Mouse (Mus musculus) left cerebral cortex, postnatal 14 days (tissue): ENCODE measurements around the gene Gm37240. TPM values are rescaled to one million over a fixed set of nuclear protein-coding genes. Genes with fewer than 3 reads are reported as not detected.

Experiments used
- DNase-seq, 2 experiments: peaks; one replicate each; pipeline ENCODE4 v3.0.0; 2021 to 2022; ENCODE audit warnings: low spot score in 2 of 2, mixed read lengths in 1 of 2
- intact Hi-C: fragments of 180-260 bp; cut with DNase I; formaldehyde crosslinking; loops from one replicate; pipeline ENCODE4 v1.15.1; 2025
- total RNA-seq, 2 experiments: library from RNA; stranded (reverse); gene quantifications; 2 replicates each; pipeline ENCODE4 v1.2.3; 2021

Gm37240 gene
- total RNA-seq, 2 experiments from 2014 or later, result 1.9 to 3.2 TPM

DNA sequence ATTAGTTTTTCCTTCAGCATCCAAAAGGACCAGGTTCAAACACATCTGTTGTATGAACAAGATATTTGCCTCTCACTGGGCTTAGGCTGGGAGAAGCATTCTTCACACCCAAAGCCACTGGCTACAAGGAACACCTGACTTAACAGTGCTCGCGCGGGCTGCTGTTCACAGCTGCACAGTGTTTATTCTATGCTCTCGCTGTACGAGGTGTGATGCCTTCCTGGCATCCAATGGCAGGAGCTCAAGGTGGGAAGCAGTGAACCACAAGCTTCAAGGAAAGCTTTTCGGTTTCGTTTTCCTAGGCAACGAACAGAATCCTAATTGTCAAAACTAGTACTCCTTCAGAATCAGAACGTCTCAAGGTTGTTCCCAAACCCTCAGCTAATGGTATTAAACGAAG is 110.6 kb downstream of the Gm37240 start:
- DNase-seq, result no peak
- intact Hi-C loops, result no loop called here

DNA sequence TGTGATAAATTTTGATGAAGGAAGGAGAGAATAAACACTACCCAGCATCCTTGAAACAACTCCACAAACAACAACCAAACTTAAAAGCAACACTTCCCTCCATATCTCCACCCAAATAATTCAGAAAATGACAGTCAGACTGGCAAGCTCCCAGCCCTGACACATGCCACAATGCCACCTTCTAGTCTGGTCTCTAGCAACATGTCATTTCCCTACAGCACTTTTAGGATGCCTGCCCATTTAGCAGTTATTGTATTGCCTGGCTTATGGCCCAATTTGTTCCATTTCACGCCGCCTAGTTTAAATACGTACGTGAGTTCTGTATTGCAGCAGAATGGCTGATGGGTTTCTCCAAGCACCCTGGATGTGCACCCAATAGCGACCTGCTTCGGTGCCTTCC is 111.2 kb downstream of the Gm37240 start:
- no peak for DNase-seq
- intact Hi-C loops, result no loop called here

GRCm38 (mm10) chr3:85773886-85774285 is 113.4 kb downstream of the Gm37240 start:
- intact Hi-C loops, result no loop called here
- DNase-seq, result peak in 1 of 2 experiments; percentile 32

DNA sequence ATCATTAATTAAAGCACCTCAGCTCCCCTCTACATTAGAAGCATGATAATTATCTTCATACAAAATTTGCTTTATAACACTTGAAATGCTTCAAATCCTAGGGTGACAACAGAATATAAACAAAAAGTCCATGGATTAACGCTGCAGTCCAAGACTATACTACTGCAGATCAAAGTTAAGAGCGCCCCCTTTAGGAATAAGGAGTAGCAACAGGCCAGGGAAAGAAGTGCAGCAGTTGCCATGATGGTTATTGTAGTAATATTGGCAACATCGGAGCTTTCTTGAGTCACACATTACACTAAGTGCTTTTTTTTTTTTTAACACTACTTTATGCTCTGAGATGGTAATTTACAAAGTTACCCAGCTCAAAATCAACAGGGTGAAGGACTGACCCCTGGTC is 113.9 kb downstream of the Gm37240 start:
- intact Hi-C loops, result no loop called here
- peak in 1 of 2 experiments; percentile 76 for DNase-seq

GRCm38 (mm10) chr3:85764937-85765337 is 122.4 kb downstream of the Gm37240 start:
- intact Hi-C loops, result no loop called here
- DNase-seq, result no peak

DNA sequence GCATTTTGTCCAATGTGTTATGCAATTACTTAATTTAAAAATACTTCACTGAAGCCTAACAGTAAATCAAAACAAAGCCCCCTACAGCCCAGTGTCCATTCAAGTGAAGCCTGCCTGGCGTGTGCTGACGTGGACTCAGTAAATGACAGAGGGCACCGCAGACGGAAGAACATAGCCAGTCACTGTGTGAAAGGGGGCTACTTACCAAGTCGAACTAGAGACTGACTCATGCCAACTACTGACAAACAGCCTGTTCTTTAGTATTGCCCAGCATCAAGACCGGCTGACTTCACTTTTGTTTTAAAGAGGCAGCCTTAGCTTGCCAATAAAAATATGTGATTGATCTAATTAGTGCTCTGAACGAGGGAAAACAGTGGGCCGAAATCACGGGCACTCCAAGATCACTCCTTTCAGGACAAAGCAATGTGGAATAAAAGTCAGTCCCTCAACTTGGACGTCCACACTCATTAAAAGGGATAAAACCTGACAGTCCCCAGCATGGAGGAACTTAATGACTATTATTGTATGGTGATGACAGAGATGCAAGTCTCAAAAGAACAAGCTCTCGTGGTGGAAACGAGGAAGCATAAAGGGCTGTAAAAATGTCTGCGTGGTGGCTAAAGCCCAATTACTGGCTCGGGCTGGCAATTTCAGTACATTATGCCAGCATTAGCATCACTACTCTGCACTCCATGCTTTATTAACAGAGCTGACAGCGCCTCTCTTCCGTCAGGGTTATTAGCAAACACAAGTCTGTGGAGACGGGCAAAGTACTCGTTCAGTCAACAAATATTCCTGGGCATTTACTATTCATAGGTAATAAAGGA is 123.1 kb downstream of the Gm37240 start:
- intact Hi-C loops, result no loop called here
- DNase-seq, result no peak

DNA sequence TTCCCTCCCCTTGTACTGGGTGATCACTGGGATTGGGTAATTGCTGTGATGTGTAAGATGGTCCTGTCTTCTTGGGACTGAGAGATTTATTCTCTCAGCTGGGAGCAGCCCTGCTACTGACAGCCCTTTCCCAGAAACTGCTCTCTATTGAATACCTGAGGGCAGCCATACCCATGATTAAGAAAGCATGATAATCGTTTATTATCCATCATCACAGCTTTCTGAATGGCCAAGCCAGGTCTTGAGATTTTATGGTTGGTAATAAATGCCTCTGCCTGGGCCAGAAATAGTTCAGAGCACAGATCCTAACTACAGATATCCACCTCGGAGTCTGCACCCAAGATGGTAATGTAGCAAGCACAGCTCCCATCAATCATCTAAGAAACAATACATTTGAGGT is 129.4 kb downstream of the Gm37240 start:
- DNase-seq, result no peak
- intact Hi-C loops, result no loop called here

- no peak for DNase-seq
- intact Hi-C loops, result no loop called here
Measured at GRCm38 (mm10) chr3:85757435-85757834, 129.9 kb downstream of the Gm37240 start.

DNA sequence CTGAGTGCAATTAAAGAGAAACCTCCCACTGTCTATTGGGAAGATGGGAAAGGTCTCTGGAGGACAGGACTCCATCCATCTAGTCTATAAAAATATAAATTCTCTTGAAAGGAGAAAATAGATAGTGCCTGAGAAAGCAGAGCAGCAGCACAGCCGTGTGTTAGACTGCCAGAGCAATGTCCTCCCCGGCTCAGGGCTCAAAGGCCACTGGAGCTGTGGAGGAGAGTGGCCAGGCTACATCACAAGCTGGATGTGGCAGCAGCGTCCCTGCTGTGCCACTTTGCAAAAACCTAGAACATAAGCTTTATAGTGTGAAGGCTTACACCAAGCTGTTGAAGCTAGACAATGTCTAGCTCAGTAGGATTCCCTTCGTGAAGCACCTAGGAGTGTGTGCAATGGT is 138.0 kb downstream of the Gm37240 start:
- intact Hi-C loops, result no loop called here
- DNase-seq, result no peak

DNA sequence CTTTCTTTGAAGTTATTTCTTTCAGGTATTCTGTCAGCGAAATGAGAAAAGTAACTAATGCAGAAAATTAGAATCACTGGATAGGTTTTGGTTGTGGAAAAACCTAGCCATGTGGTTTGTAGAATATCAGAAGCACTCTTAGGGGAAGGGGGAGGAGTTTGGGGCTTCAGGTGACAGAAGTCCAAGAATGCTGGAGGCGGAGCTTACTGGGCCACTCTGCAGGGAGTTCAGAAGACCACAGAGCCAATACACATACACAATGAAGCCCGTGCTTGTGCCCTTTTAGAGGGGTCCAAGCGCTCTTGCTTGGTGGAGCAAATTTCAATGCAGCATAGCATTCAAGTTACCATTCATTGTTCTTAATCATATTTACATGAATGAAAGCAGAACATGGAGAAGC is 138.5 kb downstream of the Gm37240 start:
- intact Hi-C loops, result no loop called here

DNA sequence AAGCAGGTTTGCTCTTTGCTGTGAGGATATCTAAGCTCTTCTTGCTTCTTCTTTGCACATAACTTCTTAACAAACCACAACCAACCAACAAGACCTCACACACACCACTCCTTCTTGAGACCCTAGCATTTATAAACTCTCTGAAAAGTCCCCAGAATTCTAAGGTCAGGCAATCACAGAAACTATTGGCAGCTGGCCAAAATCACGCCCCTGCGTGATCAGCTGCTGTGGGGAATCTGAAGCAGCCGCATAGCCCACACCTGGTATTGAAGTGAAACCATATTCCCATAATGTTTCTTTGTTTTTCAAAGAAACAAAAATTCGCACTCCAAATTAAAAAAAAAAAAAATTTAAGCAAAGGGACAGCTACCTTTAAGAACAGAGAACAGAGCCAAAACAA is 141.2 kb downstream of the Gm37240 start:
- intact Hi-C loops, result no loop called here
- DNase-seq, result no peak

More for the DNA sequence above, 138.5 kb downstream of the Gm37240 start:
- no peak for DNase-seq

DNA sequence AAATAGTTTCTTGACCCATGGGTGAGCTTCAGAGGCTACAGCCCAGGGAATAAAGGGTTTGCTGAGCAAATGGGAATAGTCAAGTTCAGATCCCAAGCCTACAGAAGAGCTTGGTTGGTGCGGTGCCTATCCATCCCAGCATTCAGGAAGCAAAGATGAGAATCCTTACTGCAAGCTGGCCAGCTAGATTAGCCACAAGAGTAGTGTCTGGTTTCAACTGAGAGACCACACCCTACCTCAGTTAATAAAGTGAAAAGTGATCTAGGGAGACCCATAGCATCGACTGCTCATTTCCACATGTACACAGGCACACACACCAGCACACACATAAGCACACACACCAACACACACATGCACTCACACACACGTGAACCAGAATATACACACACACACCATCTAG is 145.6 kb downstream of the Gm37240 start:
- no peak for DNase-seq
- intact Hi-C loops, result no loop called here

- intact Hi-C loops, result no loop called here
- no peak for DNase-seq
Measured at GRCm38 (mm10) chr3:85738591-85738990, 148.7 kb downstream of the Gm37240 start.

- intact Hi-C loops, result no loop called here
- peak in 1 of 2 experiments; percentile 34 for DNase-seq
Measured at GRCm38 (mm10) chr3:85733939-85734729, 153.2 kb downstream of the Gm37240 start.

GRCm38 (mm10) chr3:85727171-85727570 is 160.1 kb downstream of the Gm37240 start:
- intact Hi-C loops, result no loop called here
- DNase-seq, result no peak

DNA sequence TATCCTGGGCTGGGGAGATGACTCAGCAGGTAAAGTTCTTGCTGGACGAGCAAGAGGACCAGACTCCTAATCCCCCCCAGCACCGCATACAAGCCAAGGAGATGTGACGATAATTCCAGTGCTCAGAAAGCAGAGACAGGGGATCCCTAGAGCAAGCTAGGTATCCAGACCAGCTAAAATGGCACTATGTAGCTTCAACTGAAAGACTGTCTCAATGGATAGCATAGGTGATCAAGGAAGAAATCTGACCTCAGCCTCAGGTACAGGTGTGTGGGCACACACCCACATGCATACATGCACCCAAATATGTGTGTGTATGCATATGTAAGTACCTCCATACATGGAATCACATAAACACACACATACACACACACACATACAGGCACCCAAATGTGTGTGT is 161.3 kb downstream of the Gm37240 start:
- intact Hi-C loops, result no loop called here
- no peak for DNase-seq

DNA sequence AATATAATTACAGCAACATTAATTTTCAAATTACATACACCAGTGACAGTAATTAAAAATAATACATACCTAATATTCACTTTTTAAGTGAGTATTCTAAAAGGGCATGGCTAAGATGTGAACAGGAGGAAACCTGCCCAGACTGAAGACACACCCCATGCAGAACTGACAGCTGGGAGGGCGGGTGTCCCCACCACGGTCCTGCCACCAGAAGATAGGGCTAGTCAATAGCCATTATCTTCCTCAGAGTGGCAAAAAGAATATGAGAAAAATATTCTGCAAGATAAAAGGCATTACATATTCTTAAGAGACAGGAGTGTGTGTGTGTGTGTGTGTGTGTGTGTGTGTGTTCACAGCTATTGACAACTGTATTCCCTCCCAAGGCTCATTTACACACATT is 162.2 kb downstream of the Gm37240 start:
- intact Hi-C loops, result no loop called here
- DNase-seq, result no peak

- no peak for DNase-seq
- intact Hi-C loops, result no loop called here
Measured at GRCm38 (mm10) chr3:85722581-85722980, 164.7 kb downstream of the Gm37240 start.

DNA sequence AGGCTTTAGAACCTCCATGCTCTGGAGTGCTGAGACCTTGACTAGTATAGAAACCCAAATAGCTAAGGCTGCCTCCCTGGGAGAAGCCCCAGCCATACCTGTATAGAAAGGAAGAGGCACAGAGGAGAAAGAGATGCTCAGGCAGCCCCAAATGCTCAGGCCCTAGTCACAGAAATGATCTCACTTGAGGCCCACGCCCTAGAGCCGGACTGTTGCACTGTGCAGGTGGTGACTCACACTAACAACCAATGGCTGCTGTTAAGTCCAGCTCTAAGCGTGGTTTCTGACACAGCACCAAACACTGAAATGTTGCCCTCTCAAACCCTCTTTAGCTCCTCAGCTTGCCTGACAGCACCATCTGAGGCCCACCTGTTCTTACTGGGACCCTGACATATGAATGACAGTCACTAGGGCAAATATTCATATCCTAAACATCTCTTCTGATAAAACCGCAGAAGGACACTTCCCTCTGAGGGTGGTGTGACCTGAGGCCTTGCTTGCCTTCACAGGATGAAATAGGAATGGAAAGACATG is 171.5 kb downstream of the Gm37240 start:
- intact Hi-C loops, result no loop called here
- no peak for DNase-seq

DNA sequence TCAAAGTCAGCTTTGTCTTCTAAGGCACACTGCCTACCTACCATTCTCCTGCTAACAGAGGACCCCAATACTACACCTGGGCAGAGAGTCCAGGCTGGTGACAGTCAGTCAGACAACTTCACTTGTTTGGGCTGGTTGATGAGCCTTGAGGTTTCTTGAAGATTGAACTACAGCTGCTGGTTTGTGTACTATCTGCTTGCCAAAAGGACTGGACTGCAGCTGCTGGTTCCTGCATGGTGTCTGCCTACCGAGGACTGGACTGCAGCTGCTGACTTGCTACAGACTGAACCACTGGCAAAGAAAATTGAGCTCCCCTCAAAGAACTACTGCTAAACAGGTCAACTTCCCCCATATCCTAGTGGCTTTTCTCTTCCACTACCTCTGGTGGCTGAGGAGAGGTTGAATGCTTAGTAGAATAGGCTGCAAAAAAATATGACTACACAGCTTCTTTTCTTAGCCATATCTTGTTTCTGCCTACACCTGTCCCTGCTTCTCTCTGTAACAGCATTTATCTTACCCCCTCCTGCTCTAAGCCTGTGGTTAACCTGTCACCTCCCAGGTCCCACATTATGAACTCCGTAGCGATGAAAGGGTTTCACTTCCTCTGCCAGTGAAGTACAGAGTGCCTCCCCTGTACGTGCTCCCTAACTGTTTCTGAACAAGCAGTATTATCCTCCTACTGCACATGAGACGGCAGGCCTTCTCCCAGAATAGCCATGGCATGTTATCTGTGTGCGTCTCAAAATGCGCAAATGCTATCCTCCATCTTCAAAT is 173.2 kb downstream of the Gm37240 start:
- intact Hi-C loops, result no loop called here
- no peak for DNase-seq
